Mouse (Mus musculus): ENCODE results near the gene Naaladl1.

DNA sequence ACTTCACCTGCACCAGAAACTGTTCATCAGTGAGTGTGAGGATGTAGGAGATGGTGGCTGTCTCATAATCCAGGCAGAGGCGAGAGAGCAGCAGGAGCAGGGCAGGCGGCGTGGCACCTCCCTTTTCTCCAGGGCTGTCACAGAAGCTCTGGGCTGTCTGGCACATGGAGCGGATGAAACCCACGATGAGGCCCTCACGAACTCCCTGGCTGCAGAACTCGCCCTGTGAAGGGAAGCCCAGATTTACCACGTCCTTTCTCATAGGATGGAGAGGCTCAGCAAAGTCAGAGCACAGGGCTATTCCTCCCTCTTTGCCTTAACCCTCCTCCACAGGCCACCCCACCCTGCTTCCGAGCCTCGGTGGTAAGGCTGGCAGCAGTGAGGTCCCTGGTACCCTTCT is 35.7 kb upstream of the Naaladl1 start:
- TF ChIP-seq POLR2A (IDR thresholded peaks at IDR 0.05; ENCODE audit: borderline replicate concordance, extremely low read depth, low read depth, low read length) (no peak), CTCF (IDR thresholded peaks at IDR 0.05; ENCODE audit: insufficient read depth, low read length) (no peak)
